Mouse (Mus musculus) spleen, adult 18-20 months (tissue): ENCODE data around the gene Setd5.

ENCODE experiments used
- DNase-seq, 2 experiments: peaks; one replicate each; pipeline ENCODE4 v3.0.0; 2022; ENCODE audit warnings: mixed read lengths in 2 of 2

Setd5 gene

DNA sequence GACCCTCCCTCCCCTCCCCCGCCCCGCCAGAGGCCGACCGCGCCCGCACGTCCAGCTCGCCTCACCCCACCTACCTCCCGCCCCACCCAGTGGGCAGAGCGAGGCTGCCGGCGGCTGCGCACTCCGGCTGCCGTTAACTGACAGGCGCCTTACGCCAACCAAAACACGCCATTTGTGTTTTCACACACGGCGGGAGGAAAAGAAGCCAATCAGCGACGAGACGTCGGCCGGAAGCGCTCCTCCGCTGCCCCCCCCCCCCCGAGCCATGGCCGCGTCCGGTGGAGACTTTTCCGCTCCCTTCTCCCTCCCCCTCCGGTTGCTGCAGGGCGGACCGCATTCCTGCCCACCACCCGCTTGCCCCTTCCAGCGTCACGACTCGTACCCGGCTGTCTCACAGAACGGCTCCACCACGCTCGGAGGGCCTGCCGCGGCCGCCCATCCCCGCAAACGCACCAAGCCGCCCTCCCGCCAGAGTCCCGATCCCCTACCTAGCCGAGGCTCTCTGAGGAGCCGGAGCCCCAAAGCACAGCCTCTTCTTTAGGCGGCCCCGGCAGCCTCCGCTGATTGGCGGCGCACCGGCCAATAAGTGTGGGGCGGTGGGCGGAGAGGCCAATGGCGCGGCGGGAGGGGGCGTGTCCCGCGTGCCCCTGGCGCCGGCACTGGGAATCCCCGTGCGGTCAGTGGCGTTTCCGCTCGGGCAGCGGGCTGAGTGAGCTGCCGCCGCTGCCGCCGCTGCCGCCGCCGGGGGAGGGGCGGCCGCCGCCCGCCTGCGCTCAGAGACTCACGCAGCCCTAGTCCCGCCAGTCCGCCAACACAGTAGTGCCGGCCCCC, at the start of gene Setd5:
TSS of gene Setd5 (plus strand) at position 680 of the 831 bp plus-strand sequence.
- peak; percentile 97 to 98 for DNase-seq

DNA sequence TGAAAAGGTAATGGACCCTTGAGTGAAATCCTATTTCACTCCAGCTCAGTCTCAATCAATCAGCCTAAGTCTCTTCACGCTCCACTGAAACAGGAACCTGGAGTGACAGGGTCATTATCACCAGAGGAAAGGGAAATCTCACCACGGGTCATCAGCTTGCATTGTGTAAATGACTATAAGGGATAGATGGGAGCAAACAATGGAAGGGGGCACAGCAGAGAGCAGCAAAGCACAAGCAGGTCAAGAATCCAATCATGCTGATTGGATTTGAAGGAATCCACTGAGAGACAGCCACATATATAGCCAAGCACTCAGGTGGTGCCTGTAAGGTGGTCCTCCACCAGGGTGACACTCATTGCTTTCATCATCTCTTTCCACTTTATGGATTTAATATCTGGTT, 49.7 kb upstream of the Setd5 start:
- DNase-seq, result no peak

DNA sequence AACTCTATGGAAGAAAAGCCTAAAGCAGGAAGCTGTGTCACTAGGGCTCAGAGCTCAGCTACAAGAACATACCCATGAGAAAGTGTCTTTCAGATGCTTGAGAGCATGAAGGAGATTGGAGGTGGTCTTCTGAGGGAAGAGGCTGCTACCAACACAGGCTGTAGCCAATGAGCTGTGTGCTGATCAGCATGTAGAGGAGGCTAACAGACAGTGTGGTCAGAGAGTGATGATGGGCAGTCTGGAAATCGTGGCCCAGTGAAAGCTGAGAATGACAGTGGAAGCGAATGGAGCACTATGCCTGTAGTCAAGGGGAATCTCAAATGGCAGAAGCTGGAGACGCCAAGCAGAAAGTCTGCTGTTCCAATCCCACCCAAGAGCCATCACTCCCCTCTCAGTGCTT, 48.2 kb upstream of the Setd5 start:
- DNase-seq, result no peak

DNA sequence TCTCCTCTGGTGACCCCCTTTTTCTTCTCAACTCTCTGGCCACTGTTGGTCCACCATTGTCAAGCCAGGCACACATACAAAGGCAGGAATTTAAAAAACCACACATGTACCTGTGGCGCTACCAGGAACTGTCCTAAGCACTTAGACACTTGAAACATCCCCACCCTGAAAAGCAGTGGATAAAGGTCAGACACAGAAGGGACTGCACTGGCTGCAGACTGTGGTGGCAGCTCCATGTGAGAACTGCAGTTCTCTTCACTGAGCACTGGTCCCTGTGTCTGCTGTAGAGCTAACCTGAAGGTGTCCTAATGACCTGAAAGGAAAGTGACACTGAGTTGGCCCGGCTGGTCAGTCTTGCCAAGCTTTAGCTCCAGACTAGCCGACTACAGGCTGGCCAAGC, 46.6 kb upstream of the Setd5 start:
- DNase-seq, result no peak

DNA sequence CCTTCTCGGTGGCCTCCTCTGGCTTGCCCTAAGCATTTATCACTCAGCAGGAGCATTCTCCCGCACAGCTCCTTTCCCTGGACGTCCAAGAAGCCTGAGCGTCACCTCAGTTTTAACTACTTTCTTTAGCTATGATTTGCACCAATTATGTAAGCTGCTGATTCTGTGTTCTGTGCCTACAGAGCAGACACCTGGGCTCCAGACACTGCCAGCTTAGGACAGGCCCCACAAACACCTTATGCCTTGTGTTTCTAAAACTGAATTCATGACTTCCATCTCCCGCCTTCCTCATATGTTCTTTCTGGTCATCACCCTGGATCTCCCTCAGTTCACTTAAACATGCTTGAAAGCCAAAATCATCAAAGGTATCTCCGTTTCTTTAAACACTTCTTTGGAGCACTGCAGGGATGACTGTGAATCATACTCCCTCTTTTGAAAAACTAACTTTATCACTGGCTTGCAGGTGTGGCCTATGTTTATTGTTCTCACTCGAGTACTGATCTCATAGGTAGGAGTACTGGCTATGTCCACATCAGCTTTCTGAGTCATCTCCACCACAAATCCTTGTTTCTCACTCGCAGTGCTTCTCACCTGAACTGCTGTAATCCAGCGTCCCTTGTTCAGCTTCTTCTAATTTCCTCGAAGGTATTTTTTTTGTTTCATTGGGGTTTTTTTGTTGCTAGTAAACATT, 46.0 kb upstream of the Setd5 start:
- no peak for DNase-seq

DNA sequence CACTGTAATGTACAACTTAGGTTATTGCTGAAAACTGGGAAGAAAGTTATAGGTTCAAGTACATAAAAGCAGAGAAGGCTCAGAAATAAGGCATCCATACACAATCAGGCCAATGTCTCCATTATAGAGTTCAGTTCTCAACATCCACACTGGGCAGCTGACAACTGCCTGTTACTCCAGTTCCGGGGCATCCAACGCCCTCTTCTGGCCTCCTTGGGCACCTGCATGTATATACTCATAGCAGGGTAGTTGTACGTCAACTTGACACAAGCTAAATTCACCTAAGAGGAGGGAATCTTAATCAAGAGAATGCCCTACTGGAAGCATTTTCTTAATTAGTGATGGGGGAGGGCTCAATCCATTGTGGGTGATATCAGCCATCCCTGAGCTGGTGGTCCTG, 45.0 kb upstream of the Setd5 start:
- no peak for DNase-seq

DNA sequence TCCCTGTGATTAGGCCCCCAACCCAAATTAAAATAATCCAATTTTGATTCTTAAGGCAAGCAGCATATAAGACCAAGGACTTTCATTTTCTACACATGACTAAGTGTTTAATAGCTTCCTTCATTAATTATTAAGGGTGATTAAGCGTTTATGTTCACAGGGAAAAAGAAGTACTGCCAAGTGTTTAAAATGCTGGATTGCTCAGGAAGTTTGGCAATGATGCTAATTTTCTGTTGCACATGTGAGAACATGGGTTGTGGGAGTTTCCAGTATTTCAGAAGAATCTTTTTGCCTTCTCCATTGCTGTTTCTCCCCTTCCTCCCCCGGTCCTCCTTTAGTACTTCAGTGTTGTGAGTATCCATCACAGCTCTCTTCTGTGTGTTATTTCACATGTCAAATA, 44.0 kb upstream of the Setd5 start:
- DNase-seq, result no peak

DNA sequence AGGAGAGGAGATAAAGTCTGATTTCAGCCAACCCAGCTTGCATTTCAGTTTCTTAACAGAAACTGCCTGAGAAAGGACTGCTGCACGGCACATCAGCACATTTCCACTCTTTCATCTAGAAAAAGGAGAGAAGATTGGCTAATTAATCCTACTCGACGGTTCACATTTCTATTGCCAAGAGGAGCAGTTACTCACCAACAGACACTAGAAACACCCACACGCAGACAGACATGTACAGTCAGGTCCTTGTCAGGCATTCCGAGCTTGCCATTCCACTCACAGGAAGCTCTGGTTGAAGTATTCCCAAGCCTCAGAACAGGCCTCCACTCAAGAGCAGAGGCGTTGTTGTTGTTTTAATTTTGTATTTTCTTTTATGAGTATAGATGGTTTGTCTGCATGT, 42.7 kb upstream of the Setd5 start:
- no peak for DNase-seq

DNA sequence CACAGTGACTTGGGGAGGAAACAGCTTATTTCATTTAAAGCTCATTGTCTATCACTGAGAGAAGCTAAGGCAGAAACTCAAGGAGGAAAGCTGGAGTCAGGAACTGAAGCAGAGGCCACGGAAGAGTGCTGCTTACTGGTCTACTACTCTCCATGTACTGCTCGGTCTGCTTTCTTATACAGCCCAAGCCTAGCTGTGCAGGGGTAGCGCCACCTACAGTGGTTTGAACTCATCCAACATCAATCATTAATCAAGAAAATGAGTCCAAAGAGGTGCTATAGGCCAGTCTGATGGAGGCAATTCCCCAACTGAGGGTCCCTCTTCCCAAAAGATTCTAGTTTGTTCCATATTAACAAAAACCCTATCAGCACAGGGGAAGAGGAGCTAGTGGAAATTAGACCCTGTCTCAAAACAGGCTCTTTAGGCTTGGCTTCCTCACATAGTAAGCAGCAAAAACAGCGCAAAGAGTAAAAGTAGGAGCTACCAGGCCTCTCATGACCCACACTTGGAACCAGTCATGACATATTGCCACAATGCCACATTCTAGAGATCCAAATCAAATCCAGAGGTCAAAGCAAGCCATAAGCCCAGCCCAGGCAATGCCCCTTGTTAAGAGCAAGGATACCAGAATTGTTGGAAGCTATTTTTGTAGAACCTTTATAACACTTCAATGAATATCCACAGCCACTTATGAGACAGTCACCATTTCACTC, 40.5 kb upstream of the Setd5 start:
- DNase-seq, result no peak

DNA sequence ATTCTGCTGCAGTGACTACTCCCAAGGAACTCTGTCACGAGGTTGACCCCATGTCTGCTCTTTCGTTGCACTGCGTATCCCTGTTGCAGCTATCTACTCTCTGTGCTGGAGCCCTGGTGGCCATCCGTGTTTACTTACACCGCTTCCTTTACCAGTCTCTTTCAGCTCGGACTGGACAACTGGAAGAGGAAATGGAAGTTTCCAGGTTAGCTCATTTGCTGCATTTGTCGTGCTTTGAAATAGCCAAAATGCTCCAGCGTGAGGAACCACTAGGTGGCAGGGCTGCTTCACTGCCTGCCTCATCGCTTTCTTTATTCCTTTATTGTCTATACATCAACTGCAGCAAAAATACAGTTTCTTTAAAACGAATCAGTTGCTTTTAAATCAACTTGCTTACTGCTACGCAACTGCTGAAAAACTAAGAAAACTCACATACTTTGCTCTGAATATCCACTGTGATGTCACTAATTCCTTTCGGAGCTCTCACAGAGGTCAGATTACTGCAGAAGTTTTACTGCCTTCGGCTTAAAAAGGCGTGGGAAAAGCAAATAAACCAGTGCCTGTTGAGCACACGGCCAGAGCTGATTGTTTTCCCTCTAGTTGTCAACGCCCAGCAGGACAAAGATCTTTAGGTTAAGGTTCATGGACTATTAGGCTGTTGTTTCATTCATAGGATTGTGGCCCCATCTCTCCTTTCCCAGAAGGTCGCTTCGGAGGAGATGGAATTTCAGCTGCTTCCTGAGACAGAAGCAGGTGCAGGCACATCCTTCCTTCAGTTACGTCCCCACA, 39.0 kb upstream of the Setd5 start:
- peak; percentile 32 to 70 for DNase-seq

DNA sequence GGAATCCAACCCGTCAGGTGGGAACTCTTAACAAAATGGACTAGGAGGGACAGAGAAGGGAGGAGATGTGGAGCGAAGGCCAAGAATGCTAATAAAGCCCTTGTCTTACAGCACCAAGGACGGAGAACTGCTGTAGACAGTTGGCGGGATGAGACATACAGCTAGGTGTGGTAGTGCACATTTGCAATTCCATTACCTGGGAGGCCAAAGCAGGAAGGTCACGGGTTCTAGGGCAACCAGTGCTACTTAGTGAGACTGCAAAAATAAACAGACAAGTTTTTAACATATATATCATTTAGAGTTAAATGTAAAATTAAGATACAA, 38.5 kb upstream of the Setd5 start:
- no peak for DNase-seq

DNA sequence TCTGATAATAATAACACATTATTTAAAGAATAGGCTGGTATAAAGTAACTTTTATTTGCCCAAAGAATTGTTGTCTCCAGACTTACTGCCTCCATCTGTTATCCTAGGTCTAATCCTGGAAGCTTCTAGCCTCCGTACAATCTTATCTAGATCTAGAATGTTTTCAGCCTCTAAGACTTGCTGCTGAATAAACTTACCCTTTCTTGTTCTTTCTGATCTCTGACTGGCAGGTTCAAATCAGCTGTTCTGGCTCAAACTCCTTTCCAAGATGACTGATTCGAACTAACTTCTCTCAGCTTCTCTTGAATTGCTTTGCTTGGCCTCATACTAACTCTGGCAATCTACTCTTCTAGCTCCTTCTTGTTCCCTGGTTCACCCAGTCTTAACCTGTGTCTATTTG, 36.8 kb upstream of the Setd5 start:
- no peak for DNase-seq

DNA sequence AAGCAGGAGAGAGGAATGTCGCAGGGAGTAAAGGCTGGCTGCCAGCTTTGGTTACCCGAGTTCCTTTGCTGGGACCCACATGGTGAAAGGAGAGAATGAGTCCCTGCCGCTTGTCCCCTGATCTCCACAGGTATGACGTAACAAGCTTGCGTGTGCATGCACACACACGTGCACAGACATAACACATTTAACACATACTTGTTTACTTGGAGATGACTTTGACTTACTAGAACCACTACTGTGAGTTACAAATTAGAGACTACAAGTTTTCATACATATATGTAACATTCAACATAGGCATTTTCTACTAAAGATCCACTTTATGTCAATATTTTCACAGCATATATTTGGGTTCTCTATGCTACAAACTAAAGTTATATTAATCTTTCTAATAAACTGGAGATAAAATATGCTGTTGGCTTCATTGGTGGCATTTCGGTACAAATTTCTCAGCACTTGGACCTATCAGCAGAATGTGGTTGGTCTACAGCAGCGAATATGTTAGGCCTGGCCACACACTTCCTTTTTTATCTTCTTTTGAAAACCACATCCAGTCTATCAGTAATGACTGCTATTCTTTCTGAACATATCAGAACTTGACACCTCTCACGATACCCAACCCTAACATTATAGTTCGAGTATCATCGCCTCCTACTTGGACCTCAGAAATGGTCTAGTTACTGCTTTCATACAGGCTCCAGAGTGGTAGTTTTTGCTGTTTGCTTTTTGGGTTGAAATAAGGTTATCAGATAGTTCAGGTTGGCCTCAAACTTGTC, 35.8 kb upstream of the Setd5 start:
- no peak for DNase-seq

DNA sequence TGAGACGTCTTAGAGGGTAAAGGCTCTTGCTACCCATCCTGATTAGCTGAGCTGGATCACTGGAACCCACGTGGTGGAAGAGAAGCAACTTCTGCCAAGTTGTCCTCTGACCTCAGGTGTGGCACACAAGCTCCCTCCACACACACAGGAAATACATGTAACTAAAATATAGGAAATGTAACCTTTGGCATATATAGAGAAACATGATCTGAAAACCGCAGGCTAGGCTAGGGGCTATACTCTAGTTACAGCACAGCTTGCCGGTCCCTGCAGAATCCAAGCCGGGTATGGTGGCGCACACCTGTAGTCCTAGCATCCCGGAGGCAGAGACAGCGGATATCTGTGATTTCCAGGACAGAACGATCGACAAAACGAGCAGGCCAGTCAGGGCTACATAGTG, 31.6 kb upstream of the Setd5 start:
- no peak for DNase-seq

DNA sequence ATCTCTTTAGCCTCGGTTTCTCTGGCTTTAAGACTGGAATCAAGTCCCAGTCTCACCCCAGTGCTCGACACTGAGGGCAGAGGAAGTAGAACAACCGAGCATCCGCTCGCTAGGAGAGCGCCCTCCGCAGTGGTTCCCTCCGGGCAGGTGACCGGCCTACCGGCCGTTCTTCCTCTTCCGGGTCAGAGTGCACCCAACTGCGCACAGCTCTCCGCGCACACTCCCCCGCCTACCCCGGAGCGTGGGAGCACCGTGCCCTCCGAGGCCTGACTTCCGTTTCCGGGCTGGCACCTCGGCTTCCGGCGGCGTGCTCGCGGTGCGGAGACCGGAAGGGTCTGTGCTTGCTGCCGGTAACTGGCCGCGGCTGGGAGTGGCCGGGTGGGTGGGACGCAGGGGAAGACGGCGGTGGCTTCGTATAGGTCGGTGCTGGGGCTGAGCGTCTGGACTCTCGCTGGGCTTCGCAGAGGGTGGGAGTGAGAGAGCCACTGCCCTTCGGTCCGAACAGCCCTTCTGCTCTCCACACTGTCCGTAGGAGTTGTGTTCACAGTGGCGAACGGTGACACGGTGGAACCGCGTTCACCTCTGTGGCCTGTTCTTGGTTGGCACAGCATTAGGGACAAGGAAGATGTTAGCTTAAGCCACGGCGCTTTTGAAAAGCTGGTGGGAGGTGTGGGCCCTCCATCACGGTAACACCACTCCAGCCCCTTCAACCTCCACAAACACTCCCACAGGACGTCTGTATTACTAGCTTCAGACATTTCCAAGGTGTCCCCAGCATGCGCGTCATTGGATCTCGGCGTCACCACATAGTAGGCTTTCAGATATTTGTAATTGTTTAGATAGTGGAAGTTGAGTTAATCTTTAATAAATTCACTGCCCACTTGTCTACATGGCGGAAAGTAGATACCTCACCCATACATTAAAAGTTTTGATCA, 30.9 kb upstream of the Setd5 start, which contains the start of gene Thumpd3:
TSS of gene Thumpd3 (plus strand) at position 185 of the 935 bp plus-strand sequence.
- peak; percentile 93 for DNase-seq

DNA sequence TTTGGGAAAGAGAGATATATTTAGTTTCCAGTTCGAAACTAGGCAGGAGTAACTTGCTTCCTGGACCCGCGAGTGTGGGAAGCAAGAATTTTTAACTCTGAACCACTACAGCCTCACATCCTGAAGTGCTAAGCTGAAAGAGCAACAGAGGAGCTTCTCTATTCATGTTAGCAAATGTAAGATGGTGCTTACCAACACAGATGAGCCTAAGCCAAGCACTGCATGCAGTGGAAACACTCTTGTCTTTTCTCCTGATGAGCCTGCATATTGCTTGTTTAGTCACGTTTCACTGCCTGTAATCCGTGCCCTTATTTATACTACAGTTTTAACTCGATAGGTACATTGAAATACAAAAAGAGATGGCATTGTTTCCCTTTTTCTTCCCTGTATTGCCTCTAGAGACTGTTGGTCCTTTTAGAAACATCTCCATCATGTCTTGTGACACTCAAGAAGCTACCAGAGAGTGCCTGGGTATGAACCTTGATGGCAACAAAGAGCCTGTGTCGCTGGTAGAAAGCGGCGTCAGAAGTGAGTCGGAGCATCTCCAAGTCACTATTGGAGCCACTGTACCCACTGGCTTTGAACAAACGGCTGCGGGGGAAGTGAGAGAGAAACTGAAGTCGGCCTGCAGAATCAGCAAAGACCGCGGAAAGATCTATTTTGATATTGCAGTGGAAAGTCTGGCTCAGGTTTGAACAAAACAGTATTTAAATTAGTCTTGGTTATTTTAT, 30.0 kb upstream of the Setd5 start:
- DNase-seq, result peak; percentile 9 to 14

DNA sequence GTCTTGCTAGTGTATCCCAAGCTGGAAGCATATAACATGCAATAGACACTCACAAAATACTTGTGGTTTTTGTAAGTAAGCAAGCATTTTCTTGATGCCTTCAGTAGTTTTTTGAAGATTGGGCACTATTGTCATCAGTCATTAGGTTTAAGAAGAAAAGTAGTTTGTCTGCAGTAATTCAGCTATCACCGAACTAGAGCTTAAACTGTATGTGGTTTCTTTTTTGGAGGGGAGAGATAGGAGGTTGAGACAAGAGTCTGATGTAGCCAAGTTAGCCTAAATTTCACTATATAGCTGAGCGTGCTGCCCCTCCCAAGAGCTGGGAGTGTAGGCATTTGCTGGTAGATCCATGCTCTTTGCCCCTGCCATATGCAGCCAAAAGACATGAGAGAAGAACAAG, 28.8 kb upstream of the Setd5 start:
- DNase-seq, result no peak

DNA sequence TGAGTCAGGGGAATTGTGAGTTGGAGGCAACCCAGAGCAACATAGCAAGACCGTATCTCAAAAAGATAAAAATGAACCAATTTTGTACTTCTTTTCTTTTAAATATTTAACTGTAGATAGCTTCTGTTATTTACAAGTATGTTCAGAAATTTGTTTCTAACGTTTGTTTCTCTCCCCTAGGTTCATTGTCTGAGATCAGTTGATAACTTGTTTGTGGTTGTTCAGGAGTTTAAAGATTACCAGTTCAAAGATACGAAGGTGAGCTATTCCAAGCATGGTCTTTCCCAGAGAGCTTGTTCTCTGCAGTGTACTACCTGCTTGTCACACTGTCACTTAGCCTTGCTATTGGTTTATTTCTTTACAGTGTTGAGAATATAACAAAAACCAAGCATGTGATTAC, 28.0 kb upstream of the Setd5 start:
- DNase-seq, result no peak

DNA sequence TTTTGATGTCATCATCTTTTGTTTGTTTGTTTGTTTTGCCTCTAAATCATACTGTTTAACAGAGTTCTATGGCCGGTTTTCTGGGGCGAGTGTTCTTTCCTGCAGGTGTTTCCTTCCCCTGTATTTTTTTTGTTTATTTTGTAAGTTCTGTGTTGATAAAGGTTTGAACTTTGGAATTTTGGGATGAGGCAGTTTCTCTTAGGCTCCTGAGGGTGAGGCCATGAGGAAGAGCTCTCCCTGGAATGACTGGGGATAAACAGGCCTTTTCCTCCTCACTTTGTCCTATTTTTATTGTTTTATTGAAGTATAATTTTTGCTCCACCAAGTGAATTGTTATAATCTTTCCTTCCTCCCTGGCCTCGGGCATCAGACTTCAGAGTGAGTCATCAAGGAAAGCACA, 24.2 kb upstream of the Setd5 start:
- no peak for DNase-seq

DNA sequence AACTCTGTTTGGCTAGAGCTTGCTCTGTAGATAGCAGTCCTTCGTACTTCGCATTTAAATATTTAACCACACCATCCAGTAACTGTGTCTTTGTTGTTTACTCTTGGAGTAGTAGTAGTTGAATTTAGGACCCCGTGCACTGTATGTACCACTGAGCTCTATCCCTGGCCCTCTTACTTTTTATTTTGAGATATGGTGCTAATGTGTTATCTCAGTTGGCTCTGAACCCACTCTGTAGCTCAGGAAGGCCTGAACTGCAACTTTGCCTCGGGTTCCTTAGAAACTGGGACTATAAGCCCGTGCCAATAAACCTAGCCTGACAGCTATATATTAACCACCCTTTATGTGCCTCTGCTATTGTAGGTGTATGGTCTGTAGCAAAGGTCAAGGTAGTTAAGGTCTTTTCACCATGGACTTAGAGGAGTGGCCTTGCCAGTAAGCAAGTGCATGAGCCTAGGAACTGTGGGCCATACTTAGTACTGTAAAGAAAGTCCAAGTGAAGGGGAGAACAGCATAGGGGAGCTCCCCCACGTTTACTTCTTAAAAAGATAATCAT, 22.5 kb upstream of the Setd5 start:
- DNase-seq, result no peak
